Mouse (Mus musculus): Measurements from ENCODE around the gene Tfpt. TPM values are rescaled to one million over a fixed set of nuclear protein-coding genes. Genes with fewer than 3 reads are reported as not detected.

The Tfpt gene
- 1.0 TPM for polyA plus RNA-seq (2014; fragmentation: Illumina TruSeq; extraction: RNeasy Lipid Tissue Mini Kit (QIAGEN cat#74804))

GRCm38 (mm10) chr7:3629543-3630477 lies at the start of gene Tfpt, which contains the start of gene Prpf31:
Gene Tfpt (minus strand): TSS chr7:3629929.
Gene Prpf31 (plus strand): TSS chr7:3629985.

GRCm38 (mm10) chr7:3677342-3677741 lies 47.6 kb upstream of the Tfpt start, which contains the start of gene Tmc4:
Gene Tmc4 (minus strand): TSS chr7:3677553.

GRCm38 (mm10) chr7:3665215-3666114 lies 35.7 kb upstream of the Tfpt start, which contains the start of gene Leng1:
Gene Leng1 (minus strand): TSS chr7:3665840.

GRCm38 (mm10) chr7:3644672-3645487 lies 15.2 kb upstream of the Tfpt start, which contains the start of gene Cnot3:
Gene Cnot3 (plus strand): TSS chr7:3645268.

GRCm38 (mm10) chr7:3617242-3617995 lies 12.3 kb downstream of the Tfpt start, which contains the start of gene Ndufa3:
Gene Ndufa3 (plus strand): TSS chr7:3617373.

GRCm38 (mm10) chr7:3616057-3616388 lies 13.7 kb downstream of the Tfpt start, which contains the start of gene Oscar:
Gene Oscar (minus strand): TSS chr7:3616157.

Other genes with a start within 250 kb of the Tfpt start
- gene Cacng8, start 239.2 kb downstream of the Tfpt start, polyA plus RNA-seq (2014; fragmentation: Illumina TruSeq; extraction: RNeasy Lipid Tissue Mini Kit (QIAGEN cat#74804)): not detected
- gene Cacng6, start 205.7 kb downstream of the Tfpt start, polyA plus RNA-seq (2014; fragmentation: Illumina TruSeq; extraction: RNeasy Lipid Tissue Mini Kit (QIAGEN cat#74804)): 0.46 TPM
- gene Tarm1, start 127.3 kb downstream of the Tfpt start, polyA plus RNA-seq (2014; fragmentation: Illumina TruSeq; extraction: RNeasy Lipid Tissue Mini Kit (QIAGEN cat#74804)): not detected
- 0.26 TPM for gene Oscar, start 13.8 kb downstream of the Tfpt start, polyA plus RNA-seq (2014; fragmentation: Illumina TruSeq; extraction: RNeasy Lipid Tissue Mini Kit (QIAGEN cat#74804))
- 10.4 TPM for gene Ndufa3, start 12.6 kb downstream of the Tfpt start, polyA plus RNA-seq (2014; fragmentation: Illumina TruSeq; extraction: RNeasy Lipid Tissue Mini Kit (QIAGEN cat#74804))
- gene Prpf31, start 56 bp upstream of the Tfpt start, polyA plus RNA-seq (2014; fragmentation: Illumina TruSeq; extraction: RNeasy Lipid Tissue Mini Kit (QIAGEN cat#74804)): 21.1 TPM
- gene Cnot3, start 15.3 kb upstream of the Tfpt start, polyA plus RNA-seq (2014; fragmentation: Illumina TruSeq; extraction: RNeasy Lipid Tissue Mini Kit (QIAGEN cat#74804)): 19.9 TPM
- gene Leng1, start 35.9 kb upstream of the Tfpt start, polyA plus RNA-seq (2014; fragmentation: Illumina TruSeq; extraction: RNeasy Lipid Tissue Mini Kit (QIAGEN cat#74804)): 5.0 TPM
- gene Tmc4, start 47.6 kb upstream of the Tfpt start, polyA plus RNA-seq (2014; fragmentation: Illumina TruSeq; extraction: RNeasy Lipid Tissue Mini Kit (QIAGEN cat#74804)): 11.3 TPM
- gene Tsen34, start 62.9 kb upstream of the Tfpt start, polyA plus RNA-seq (2014; fragmentation: Illumina TruSeq; extraction: RNeasy Lipid Tissue Mini Kit (QIAGEN cat#74804)): 13.3 TPM
- gene Mboat7, start 63.6 kb upstream of the Tfpt start, polyA plus RNA-seq (2014; fragmentation: Illumina TruSeq; extraction: RNeasy Lipid Tissue Mini Kit (QIAGEN cat#74804)): 56.0 TPM
- gene Rps9, start 74.1 kb upstream of the Tfpt start, polyA plus RNA-seq (2014; fragmentation: Illumina TruSeq; extraction: RNeasy Lipid Tissue Mini Kit (QIAGEN cat#74804)): 11.4 TPM
- 5.2 TPM for gene Pirb, start 90.5 kb upstream of the Tfpt start, polyA plus RNA-seq (2014; fragmentation: Illumina TruSeq; extraction: RNeasy Lipid Tissue Mini Kit (QIAGEN cat#74804))
- not detected for gene Gm15448, start 195.8 kb upstream of the Tfpt start, polyA plus RNA-seq (2014; fragmentation: Illumina TruSeq; extraction: RNeasy Lipid Tissue Mini Kit (QIAGEN cat#74804))
- 1.5 TPM for gene Pira2, start 215.1 kb upstream of the Tfpt start, polyA plus RNA-seq (2014; fragmentation: Illumina TruSeq; extraction: RNeasy Lipid Tissue Mini Kit (QIAGEN cat#74804))